Mouse (Mus musculus): ENCODE data around the gene Pprc1.

DNA sequence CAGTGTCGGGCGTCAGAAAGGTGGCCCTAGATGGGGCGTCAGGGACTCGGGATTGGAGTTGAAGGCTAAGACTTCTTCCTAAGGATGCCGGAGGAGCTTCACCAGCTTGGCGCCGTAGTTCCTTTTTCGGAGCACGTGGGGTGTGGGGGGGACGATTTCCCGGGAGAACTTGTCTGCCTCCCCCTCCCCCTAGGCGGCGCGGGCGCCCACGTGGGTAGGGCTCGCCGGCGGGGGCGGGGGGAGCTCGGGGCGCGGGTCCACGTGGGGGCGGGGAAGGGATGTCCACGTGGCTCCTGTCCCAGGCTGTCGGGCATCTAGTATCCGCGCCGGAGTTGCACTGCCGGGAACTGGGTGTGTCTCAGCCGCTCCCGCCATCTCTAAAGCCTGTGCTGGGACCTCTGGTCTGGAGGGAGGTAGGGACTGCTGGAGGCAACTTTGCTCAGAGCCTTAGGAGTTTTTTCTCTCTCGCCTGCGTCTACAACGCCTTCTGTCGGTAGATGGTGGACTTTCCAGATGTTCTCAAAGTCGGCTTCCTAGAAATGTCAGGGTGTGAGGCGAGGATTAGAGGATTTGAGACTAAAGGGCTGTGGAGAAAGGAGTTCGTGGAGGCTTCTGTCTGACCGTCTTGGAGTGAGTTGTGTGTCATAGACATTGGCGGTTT is 12.4 kb downstream of the Pprc1 start:
- TF ChIP-seq CTCF (IDR thresholded peaks at IDR 0.05; ENCODE audit: control insufficient read depth, insufficient read depth, insufficient replicate concordance, low read depth, low read length) (no peak), POLR2A (IDR thresholded peaks at IDR 0.05; ENCODE audit: control insufficient read depth, low read depth, low read length) (no peak)

All from testis, adult 2 months (tissue).